Mouse (Mus musculus) left cerebral cortex, postnatal 4 days (tissue): ENCODE measurements around the gene Rhot2. TPM values are rescaled to one million over a fixed set of nuclear protein-coding genes. Genes with fewer than 3 reads are reported as not detected.
"Not testable (repeated sequence)": the region's sequence is repeated elsewhere in the genome, so short reads cannot be mapped to it uniquely, and the experiment has no call there.

ENCODE experiments used
- DNase-seq: peaks from one replicate; pipeline ENCODE4 v3.0.0-alpha.2; 2022
- intact Hi-C: fragments of 180-260 bp; cut with DNase I; formaldehyde crosslinking; loops from one replicate; pipeline ENCODE4 v1.15.1; 2025
- microRNA-seq: library from miRNA; unstranded; fragments of <30 nt; microRNA quantifications from one replicate; pipeline ENCODE4 v1.2.0, GENCODE M21; 2022
- total RNA-seq, 2 experiments: library from RNA; stranded (reverse); gene quantifications; 2 replicates each; pipeline ENCODE4 v1.2.3; 2021

Rhot2 gene
- total RNA-seq, 2 experiments from 2014 or later, result 58.5 to 65.2 TPM

DNA sequence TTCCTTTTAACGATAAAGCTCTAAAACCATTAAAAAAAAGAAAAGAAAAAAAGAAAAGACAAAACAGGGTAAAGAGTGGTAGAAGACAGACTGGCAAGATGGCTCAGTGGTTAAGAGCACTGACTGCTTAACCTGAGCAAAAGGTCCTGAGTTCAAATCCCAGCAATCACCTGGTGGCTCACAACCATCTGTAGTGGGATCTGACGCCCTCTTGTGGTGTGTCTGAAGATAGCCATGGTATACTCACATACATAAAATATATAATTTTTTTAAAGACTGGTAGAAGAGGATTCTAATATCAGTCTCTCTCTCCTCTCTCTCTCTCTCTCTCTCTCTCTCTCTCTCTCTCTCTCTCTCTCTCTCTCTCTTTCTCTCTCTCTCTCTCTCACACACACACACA lies 37.2 kb downstream of the Rhot2 start:
- DNase-seq, intact Hi-C loops: not testable (repeated sequence)

DNA sequence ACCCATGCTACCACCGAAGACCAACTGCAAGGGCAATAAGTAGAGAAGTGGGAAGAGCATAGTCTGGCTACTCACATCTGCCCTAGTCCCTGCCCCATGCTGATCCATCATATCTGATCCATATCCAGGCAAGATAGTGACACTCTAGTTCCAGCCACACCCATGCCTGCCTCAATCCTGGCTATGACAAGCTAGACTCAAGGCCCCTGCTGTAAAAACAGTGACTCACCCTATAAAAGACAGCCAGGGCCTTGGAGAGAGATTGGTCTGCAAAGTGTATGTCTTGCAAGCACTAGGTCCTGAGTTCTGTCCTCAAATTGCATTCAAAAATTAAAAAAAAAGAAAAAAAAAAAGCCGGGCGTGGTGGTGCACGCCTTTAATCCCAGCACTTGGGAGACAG lies 38.1 kb downstream of the Rhot2 start:
- no peak for DNase-seq
- intact Hi-C loops, result no loop called here

DNA sequence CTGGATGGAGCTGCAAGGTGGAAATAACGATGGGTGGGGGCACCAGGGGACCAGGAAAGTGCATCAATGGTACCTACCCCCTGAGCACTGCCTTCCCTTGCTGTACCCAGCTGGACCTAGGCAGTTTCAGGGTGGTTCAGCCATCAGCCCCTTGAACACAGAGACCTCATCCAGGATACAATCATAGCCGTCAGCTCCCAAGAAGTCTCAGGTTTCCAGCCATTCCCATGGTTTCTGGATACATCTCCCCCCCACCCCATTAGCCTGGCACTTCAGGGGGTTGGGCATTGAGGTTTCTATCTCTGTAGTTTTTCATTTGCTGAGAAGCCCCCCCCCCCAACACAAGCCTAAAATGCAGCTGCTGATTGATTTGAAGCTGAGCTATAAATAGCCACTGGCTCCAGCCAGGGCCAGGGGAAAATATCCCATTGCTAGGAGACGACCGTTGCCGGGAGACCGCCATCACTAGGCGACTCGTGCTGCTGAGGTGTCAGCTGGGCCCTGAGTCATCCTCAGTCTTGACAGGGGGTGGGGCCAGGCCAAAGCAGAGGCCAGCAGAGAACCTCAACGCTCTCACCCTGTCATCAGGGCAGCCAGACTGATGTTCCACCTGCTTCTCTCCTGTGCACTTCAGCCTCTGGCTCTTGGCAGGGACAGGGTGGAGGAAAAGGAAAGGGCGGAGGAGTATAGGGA lies 41.7 kb downstream of the Rhot2 start:
- intact Hi-C loops, result loop anchor here (5.0 kb wide), 1 partner anchor 71 kb away; no protein-coding TSS in a partner anchor
- peak; percentile 83 for DNase-seq

DNA sequence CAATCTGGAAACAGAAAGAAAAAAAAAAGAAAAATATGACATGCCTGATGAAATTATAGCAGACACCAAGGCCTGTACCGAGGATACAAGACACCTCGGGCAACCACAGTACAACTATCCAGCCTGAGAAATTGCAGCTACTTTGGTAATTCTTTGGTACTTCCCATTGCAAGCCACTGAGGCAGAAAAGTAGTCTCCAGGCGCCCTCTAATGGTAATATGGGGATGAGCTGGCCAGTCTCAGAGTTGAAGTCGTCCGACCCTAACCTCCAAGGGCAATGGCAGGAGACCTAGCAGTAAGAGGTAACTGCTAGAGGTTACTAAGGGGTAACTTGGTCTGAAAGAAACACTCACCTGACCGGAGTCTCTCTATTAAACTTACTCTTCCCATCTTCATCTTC lies 43.6 kb downstream of the Rhot2 start:
- intact Hi-C loops, result loop anchor here (5.0 kb wide), 1 partner anchor 69 kb away; no protein-coding TSS in a partner anchor
- DNase-seq, result peak; percentile 56

- intact Hi-C loops, result loop anchor here (5.0 kb wide), 1 partner anchor 320 kb away; no protein-coding TSS in a partner anchor
- peak; percentile 91 for DNase-seq
These were observed 47.7 kb downstream of the Rhot2 start, which contains the start of gene Metrn for GRCm38 (mm10) chr17:25796951-25797369. TSS of gene Metrn (minus strand) at chr17:25797136.

DNA sequence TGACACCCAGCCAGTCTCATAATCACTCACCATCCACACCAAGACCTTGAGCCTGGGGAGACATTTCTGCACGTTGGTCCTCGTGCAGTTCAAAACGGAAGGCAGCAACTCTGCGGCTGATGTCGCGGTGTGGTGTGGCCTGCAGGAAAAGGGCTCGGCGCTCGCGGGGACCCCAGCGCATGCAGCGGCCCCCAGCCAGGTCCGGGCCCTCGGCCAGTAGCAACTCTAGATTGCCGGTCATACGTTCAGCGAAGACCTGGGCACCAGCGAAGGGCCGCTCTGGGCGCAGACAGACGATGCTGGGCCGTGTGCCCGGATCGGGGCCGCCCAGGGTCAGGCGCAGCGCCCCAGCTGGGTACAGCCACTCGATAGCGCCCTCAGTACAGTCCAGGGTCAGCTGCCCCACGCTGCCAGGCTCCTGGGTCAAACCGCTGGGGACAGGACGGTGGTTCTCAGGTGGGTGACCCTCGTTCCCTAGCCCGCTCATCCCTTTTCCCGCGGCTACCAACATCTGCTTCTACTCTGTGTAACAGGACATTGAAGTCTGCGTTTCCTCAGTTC lies 48.4 kb downstream of the Rhot2 start:
- intact Hi-C loops, result loop anchor here (5.0 kb wide), 1 partner anchor 319 kb away; no protein-coding TSS in a partner anchor
- DNase-seq, result peak; percentile 41

DNA sequence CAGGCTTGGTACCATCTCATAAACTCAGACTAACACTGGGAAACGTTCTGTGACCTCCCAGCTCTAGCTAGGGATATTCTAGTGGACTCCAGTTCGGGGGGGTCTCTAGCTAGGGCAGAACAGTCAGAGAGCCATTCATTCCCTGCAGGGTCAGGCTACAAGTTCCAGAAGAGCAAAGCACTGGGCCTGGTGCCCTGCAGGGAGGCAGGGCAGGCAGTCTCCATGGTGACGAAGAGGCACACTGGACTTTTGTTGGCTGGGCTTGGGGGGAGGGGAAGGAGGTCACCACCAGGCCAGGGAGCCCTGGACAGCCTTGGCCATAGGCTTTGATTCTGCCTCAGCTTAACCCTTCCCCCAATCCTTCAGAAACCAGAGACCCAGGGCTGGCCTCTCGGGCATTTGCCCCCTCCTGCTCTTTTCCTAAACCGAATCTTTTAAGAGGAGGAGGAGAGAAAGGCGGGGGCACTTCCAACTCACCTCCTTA lies 49.0 kb downstream of the Rhot2 start, which contains the start of gene AC134908.4:
Gene AC134908.4 (minus strand): TSS at position 51 of the 484 bp plus-strand sequence.
- intact Hi-C loops, result loop anchor here (5.0 kb wide), 1 partner anchor 318 kb away; no protein-coding TSS in a partner anchor
- peak; percentile 60 for DNase-seq

DNA sequence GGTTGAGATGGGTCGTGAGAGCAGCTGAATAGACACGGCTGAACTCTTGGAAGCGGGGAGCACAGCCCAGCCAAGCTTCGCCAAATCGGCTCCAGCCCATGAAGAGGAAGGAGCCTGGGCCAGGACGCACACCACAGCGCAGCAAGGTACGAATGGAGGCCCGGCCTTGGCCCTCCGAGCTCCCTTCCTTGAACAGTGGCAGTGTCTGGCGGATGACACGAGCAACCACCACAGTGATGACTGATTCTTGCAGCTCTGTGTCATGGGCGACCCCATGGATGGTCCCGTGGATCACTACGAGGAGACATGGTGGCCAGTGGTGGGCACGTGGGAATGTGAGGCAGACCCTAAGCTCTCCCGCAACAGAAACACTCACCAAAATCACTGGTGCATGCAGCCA lies 49.7 kb downstream of the Rhot2 start:
- no peak for DNase-seq

GRCm38 (mm10) chr17:25794197-25794596 lies 50.5 kb downstream of the Rhot2 start:
- intact Hi-C loops, result no loop called here
- peak; percentile 44 for DNase-seq

More for the DNA sequence above, 49.7 kb downstream of the Rhot2 start:
- intact Hi-C loops, result loop anchor here (5.0 kb wide), 1 partner anchor 318 kb away; no protein-coding TSS in a partner anchor

- intact Hi-C loops, result no loop called here
- DNase-seq, result peak; percentile 79
These were observed 52.0 kb downstream of the Rhot2 start, which contains the start of gene Fam173a for GRCm38 (mm10) chr17:25792615-25793014. TSS of gene Fam173a (minus strand) at chr17:25792901.

GRCm38 (mm10) chr17:25791843-25792527 lies 52.7 kb downstream of the Rhot2 start:
- intact Hi-C loops, result no loop called here

DNA sequence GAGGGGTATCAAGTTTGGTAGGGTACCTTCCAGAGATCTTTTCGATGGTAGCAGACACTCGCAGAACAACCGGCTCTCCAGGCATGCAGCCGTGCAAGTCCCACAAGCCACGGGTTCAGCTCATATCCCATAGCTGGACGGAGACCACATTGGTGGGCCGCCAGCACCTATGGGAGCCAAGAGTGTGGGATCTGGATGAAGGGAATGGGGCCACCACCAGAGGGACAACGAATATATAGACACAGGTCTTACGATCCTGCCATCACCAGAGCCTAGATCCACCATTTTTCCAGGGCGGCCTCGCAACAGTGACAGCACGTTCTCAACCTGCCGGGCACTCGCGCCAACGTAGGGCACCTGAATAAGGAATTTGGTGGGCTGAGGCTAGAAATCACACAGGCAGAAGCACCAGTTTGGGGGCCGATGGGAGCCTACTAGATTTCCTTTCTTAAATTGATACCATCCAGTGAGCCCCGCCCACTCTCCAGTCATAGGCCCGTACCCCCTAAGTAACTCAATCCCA lies 53.3 kb downstream of the Rhot2 start:
- intact Hi-C loops, result no loop called here
- no peak for DNase-seq

More at GRCm38 (mm10) chr17:25791843-25792527, 52.7 kb downstream of the Rhot2 start:
- peak; percentile 84 for DNase-seq

Small RNAs within 50 kb of the gene (microRNA-seq; reads per million reads assigned to microRNA genes)
- gene Mir3082, result 2.1 reads per million

Other genes starting within 250 kb of the Rhot2 start
- 10 to 100 TPM in 1 of 2 experiments, 1 to 10 TPM in 1; 9.9 to 16.3 TPM for gene Gng13, start 127.7 kb downstream of the Rhot2 start, total RNA-seq
- gene Chtf18, start 117.4 kb downstream of the Rhot2 start, total RNA-seq, result 1 to 10 TPM; 4.3 to 5.8 TPM
- gene Rpusd1, start 117.2 kb downstream of the Rhot2 start, total RNA-seq, result 10 to 100 TPM; 21.1 to 25.4 TPM
- not detected for gene Mslnl, start 108.8 kb downstream of the Rhot2 start, total RNA-seq
- 1 to 10 TPM; 3.0 to 3.9 TPM for gene Msln, start 90.5 kb downstream of the Rhot2 start, total RNA-seq
- 10 to 100 TPM; 24.1 to 25.1 TPM for gene Narfl, start 71.1 kb downstream of the Rhot2 start, total RNA-seq
- 10 to 100 TPM; 82.0 to 98.4 TPM for gene Haghl, start 59.2 kb downstream of the Rhot2 start, total RNA-seq
- not detected for gene Ccdc78, start 58.3 kb downstream of the Rhot2 start, total RNA-seq
- 10 to 100 TPM; 50.6 to 61.1 TPM for gene Fam173a, start 52.0 kb downstream of the Rhot2 start, total RNA-seq
- not detected for gene AC134908.4, start 49.2 kb downstream of the Rhot2 start, total RNA-seq
- gene Metrn, start 47.7 kb downstream of the Rhot2 start, total RNA-seq, result 10 to 100 TPM; 45.8 to 56.7 TPM
- gene Fbxl16, start 35.8 kb downstream of the Rhot2 start, total RNA-seq, result 100 to 1,000 TPM; 130 to 132 TPM
- 10 to 100 TPM; 25.2 to 26.5 TPM for gene Wdr24, start 21.2 kb downstream of the Rhot2 start, total RNA-seq
- gene Jmjd8, start 16.0 kb downstream of the Rhot2 start, total RNA-seq, result 10 to 100 TPM; 54.8 to 55.1 TPM
- gene Stub1, start 11.4 kb downstream of the Rhot2 start, total RNA-seq, result 100 to 1,000 TPM; 162 to 171 TPM
- 10 to 100 TPM; 58.5 to 61.5 TPM for gene Rhbdl1, start 7.6 kb downstream of the Rhot2 start, total RNA-seq
- 10 to 100 TPM; 22.7 to 26.6 TPM for gene Gm20683, start 3.1 kb downstream of the Rhot2 start, total RNA-seq
- gene Wdr90, start 16.6 kb upstream of the Rhot2 start, total RNA-seq, result 10 to 100 TPM; 37.4 to 39.4 TPM
- gene Mcrip2, start 23.9 kb upstream of the Rhot2 start, total RNA-seq, result 10 to 100 TPM; 16.7 to 18.3 TPM
- gene Mettl26, start 30.2 kb upstream of the Rhot2 start, total RNA-seq, result 10 to 100 TPM; 24.1 to 25.8 TPM
- gene Wfikkn1, start 36.0 kb upstream of the Rhot2 start, total RNA-seq, result 1 to 10 TPM; 1.3 to 2.2 TPM
- gene Rab40c, start 74.9 kb upstream of the Rhot2 start, total RNA-seq, result 10 to 100 TPM; 47.0 to 47.2 TPM
- gene Pigq, start 100.1 kb upstream of the Rhot2 start, total RNA-seq, result 100 to 1,000 TPM in 1 of 2 experiments, 10 to 100 TPM in 1; 87.1 to 104 TPM
- not detected for gene Nhlrc4, start 100.1 kb upstream of the Rhot2 start, total RNA-seq
- not detected for gene A930017K11Rik, start 107.7 kb upstream of the Rhot2 start, total RNA-seq
- 10 to 100 TPM; 42.2 to 45.9 TPM for gene Capn15, start 140.9 kb upstream of the Rhot2 start, total RNA-seq
- gene Rab11fip3, start 224.7 kb upstream of the Rhot2 start, total RNA-seq, result 10 to 100 TPM; 79.6 to 82.5 TPM
- 10 to 100 TPM; 21.7 to 24.3 TPM for gene Decr2, start 245.5 kb upstream of the Rhot2 start, total RNA-seq